Mouse (Mus musculus) neural tube, embryonic 12.5 days (tissue): Measurements from ENCODE around the gene Xab2. TPM values are rescaled to one million over a fixed set of nuclear protein-coding genes. Genes with fewer than 3 reads are reported as not detected.

ENCODE experiments used
- ATAC-seq: fragments of 200-750 bp; cut with Nextera tagmentation; 2 replicates; pipeline ENCODE4 v1.8.0; 2017; ENCODE audit warnings: low read depth, mild to moderate bottlenecking, moderate TSS enrichment, moderate library complexity; ENCODE audit not compliant: low FRiP score
- H3K27ac ChIP-seq: fragments of 300-500 bp; sonication (generic); 2 replicates; pipeline ENCODE4 v1.5.1; 2016
- H3K27me3 ChIP-seq: fragments of 300-500 bp; sonication (generic); replicated peaks from 2 replicates; pipeline ENCODE4 v1.6.1; 2016; ENCODE audit warnings: mild to moderate bottlenecking
- H3K36me3 ChIP-seq: fragments of 300-500 bp; sonication (generic); 2 replicates; pipeline ENCODE4 v1.6.1; 2016; ENCODE audit warnings: mild to moderate bottlenecking
- H3K4me1 ChIP-seq: fragments of 300-500 bp; sonication (generic); 2 replicates; pipeline ENCODE4 v1.6.1; 2016
- H3K4me2 ChIP-seq: fragments of 300-500 bp; sonication (generic); replicated peaks from 2 replicates; pipeline ENCODE4 v1.6.1; 2016; ENCODE audit warnings: mild to moderate bottlenecking
- H3K4me3 ChIP-seq: fragments of 300-500 bp; sonication (generic); 2 replicates; pipeline ENCODE4 v1.5.1; 2016
- H3K9ac ChIP-seq: fragments of 300-500 bp; sonication (generic); 2 replicates; pipeline ENCODE4 v1.6.1; 2016; ENCODE audit warnings: mild to moderate bottlenecking
- H3K9me3 ChIP-seq: fragments of 300-500 bp; sonication (generic); 2 replicates; pipeline ENCODE4 v1.6.1; 2016; ENCODE audit warnings: mild to moderate bottlenecking
- WGBS: fragments of 180-500 bp; shearing (Covaris S2); methylation state at CpG from one replicate; pipeline ENCODE4 v1.1.7; 2016; 5-methylcytosine and 5-hydroxymethylcytosine counted together
- polyA plus RNA-seq: library from polyadenylated mRNA; unstranded; fragments of >200 nt; fragmentation: Nextera tagmentation; extraction: Ambion mirVana; gene quantifications from 2 replicates; pipeline ENCODE4 v1.2.1, GENCODE M21; 2016

Xab2 gene
- polyA plus RNA-seq, 1 experiment from 2014 or later, result 67.2 TPM

DNA sequence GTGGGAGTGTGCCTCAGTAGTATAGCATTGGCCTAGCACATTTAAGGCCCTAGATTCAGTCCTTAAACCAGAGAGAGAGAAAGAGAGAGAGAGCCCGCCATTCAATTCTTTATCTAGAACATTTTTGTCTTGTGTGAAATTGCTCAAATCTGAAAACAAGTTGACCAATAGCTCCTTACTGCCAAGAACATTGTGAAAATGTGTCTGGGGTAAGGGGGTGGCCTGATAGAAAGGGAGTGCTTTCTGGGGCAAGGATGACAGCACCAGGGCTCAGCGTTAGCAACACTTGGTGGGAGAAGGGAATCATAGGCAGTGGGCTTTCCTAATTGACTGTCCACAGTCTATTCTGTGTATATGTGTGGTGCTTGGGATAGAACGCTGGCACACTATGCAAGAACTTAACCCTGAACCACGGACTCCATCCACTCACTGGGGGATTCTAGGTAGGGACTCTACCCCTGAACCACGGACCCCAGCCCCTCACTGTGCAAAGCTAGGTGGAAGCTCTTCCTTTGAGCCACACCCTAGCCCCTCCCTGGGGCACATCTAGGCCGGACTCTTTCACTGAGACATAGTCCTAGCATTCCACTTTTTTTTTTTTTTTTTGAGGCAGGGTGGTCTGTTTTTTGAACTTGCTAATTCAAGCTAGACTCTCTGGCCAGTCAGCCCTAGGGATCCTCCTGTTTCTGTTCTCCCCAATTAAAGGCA is 25.9 kb upstream of the Xab2 start:
- no peaks in the 10 kb centered on the region for H3K36me3 ChIP-seq
- no peaks in the 10 kb centered on the region for H3K9me3 ChIP-seq
- H3K27ac ChIP-seq, result no peak overlapping the region
- no peak overlapping the region for H3K4me3 ChIP-seq
- H3K9ac ChIP-seq, result no peak overlapping the region
- 86% methylated on average over 6 of the region's 6 CpGs for WGBS
- no peak for ATAC-seq
- no peak overlapping the region for H3K4me2 ChIP-seq
- H3K4me1 ChIP-seq, result no peaks in the 10 kb centered on the region
- H3K27me3 ChIP-seq, result 0 out of 2 replicates have a peak, but pooled peaks cover 2% of the 10 kb centered on the region

- H3K27ac ChIP-seq, result no peak overlapping the region
- H3K4me1 ChIP-seq, result no peaks in the 10 kb centered on the region
- 30% methylated on average over 5 of the region's 5 CpGs for WGBS
- H3K36me3 ChIP-seq, result no peaks in the 10 kb centered on the region
- H3K27me3 ChIP-seq, result 0 out of 2 replicates have a peak, but pooled peaks cover 2% of the 10 kb centered on the region
- H3K4me2 ChIP-seq, result no peak overlapping the region
- H3K9me3 ChIP-seq, result no peaks in the 10 kb centered on the region
- no peak overlapping the region for H3K9ac ChIP-seq
- ATAC-seq, result no peak
- no peak overlapping the region for H3K4me3 ChIP-seq
Measured at GRCm38 (mm10) chr8:3645804-3646203, 24.7 kb upstream of the Xab2 start.

DNA sequence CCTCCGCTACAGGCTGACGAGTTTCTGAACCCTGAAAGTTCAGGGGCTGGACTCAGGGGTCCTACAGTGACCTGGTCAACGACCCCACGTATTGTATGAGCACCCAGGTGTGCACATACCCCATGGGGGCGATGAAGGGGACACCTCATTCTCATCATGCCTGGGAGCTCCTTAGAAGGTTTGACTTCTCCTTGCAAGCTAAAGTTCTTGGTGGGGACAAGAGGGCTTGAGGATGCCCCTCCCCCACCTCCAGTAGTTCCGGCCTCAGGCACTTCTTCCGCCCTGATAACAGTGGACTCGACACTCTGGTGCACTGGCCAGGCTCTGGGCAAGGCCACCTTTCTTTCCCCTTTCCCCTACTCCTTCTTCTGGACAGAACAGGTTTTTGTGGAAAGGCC is 10.4 kb upstream of the Xab2 start:
- Histone ChIP-seq H3K27ac (no peak overlapping the region), H3K9me3 (no peaks in the 10 kb centered on the region), H3K4me3 (peak overlapping the region; percentile 40), H3K36me3 (no peaks in the 10 kb centered on the region; the same call in 1 of the 2 replicates), H3K9ac (peak overlapping the region; percentile 44; the same call in 1 of the 2 replicates), H3K27me3 (peaks cover 4% of the 10 kb centered on the region; the same call in 1 of the 2 replicates), H3K4me2 (peak overlapping the region; percentile 68), H3K4me1 (peaks cover 7% of the 10 kb centered on the region; the same call in 1 of the 2 replicates)
- 27% methylated on average over 8 of the region's 8 CpGs for WGBS
- ATAC-seq, result peak; percentile 27; the same call in 1 of the 2 replicates

DNA sequence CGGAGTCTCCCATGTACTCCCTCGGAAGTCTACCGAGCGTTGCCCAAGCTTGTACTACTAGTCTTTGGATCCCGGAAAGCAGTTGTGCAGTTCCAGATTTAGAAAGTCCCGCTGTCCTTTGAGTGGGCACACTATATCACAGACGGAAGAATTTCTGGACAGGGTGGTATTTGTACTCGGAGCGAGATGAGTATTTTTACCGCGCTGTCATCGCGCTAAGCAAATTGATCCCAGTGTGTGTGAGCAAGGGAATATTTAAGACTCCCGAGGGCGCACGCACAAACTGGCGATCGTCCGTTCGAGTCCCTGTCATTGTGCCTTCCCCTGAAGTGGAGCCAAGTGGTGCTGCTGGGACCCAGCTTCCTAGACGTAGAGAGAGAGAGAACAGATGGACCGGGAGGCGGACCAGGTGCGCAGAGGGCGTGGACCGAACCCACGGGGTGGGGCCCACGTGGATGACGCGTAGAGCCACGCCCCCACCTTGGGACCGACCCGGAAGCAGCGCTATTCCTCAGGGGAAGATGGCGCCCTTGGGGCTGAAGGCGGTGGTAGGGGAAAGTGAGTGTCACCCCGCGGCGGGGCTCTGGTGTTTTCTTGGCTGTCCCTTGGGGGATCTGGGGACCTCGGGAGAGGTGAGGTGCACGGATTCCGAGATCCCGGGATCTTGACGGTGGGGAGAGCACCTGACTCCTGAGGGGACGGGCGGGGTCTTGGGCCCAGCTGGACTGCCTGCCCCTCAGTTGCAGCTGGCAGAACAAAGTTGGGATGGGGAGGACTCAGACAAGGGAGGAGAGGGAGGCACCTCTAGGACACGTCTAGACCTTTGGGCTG is 9.7 kb upstream of the Xab2 start, which contains the start of gene Stxbp2:
Gene Stxbp2 (plus strand): TSS at position 309 of the 831 bp plus-strand sequence.
- H3K4me3 ChIP-seq, result peak within 1 kb of the TSS; percentile 40
- H3K9ac ChIP-seq, result peak within 1 kb of the TSS; percentile 44
- peaks cover 7% of the 10 kb centered on the region; the same call in 1 of the 2 replicates for H3K4me1 ChIP-seq
- no peaks in the 10 kb centered on the region for H3K9me3 ChIP-seq
- H3K27ac ChIP-seq, result no peak within 1 kb of the TSS
- no peaks in the 10 kb centered on the region for H3K36me3 ChIP-seq
- peak; percentile 68 for ATAC-seq
- peak within 1 kb of the TSS; percentile 68 for H3K4me2 ChIP-seq
- H3K27me3 ChIP-seq, result peaks cover 4% of the 10 kb centered on the region; the same call in 1 of the 2 replicates
- 5% methylated on average over 47 of the region's 47 CpGs for WGBS

- WGBS, result 34% methylated on average over 5 of the region's 5 CpGs
- ATAC-seq, result no peak
- Histone ChIP-seq H3K27ac (no peak overlapping the region), H3K4me3 (no peak overlapping the region), H3K4me1 (peaks cover 7% of the 10 kb centered on the region; the same call in 1 of the 2 replicates), H3K9me3 (no peaks in the 10 kb centered on the region), H3K36me3 (no peaks in the 10 kb centered on the region), H3K27me3 (peaks cover 4% of the 10 kb centered on the region; the same call in 1 of the 2 replicates), H3K4me2 (no peak overlapping the region), H3K9ac (no peak overlapping the region)
Measured at GRCm38 (mm10) chr8:3628014-3628413, 6.9 kb upstream of the Xab2 start.

DNA sequence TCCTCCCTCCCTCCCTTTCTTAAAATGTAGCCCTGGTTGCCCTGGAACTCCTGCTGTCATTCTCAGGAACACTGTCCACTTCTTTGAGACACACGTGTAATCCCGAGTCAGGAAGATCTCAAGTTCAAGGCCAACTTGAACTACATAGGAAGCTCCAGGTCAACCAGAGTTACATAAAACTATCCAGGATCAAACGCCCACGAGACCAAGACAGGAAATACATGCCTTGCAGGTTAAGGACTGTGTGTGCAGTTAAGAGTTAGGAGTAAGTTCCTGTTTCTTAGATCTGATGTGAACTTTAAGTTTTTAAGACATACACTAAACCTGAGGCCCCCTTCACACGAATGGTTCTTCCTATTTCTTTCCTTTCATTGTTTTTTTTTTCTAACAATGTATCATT is 5.9 kb upstream of the Xab2 start:
- no peaks in the 10 kb centered on the region for H3K36me3 ChIP-seq
- peaks cover 4% of the 10 kb centered on the region; the same call in 1 of the 2 replicates for H3K27me3 ChIP-seq
- peaks cover 13% of the 10 kb centered on the region for H3K4me1 ChIP-seq
- no peak overlapping the region for H3K27ac ChIP-seq
- WGBS, result 63% methylated on average over 5 of the region's 5 CpGs
- H3K4me3 ChIP-seq, result no peak overlapping the region
- no peaks in the 10 kb centered on the region for H3K9me3 ChIP-seq
- H3K9ac ChIP-seq, result no peak overlapping the region
- no peak for ATAC-seq
- no peak overlapping the region for H3K4me2 ChIP-seq

DNA sequence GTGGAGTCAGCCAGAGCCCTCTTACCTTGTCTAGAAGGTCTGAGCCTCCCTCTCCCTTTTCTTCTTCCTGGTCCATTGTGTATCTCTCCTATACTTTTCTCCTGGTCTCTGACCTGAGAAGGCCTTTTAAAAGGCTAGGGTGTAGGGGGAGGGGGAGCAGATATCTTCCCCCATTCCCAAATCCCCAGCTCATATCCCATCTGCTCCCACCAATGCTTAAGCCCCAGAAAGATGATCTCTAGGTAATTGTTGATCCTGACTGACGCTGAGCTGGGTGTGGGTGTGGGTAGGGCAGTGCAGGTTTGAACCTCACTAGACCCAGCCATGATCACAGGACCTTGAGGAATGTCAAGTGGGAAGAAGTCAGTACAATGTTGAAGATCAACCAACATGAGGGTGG is 4.3 kb upstream of the Xab2 start, which contains the start of gene Pcp2:
Gene Pcp2 (minus strand): TSS at position 101 of the 400 bp plus-strand sequence.
- H3K4me2 ChIP-seq, result no peak within 1 kb of the TSS
- no peak for ATAC-seq
- WGBS, result 73% methylated on average over 1 of the region's 1 CpGs
- no peak within 1 kb of the TSS for H3K9ac ChIP-seq
- no peak within 1 kb of the TSS for H3K4me3 ChIP-seq
- H3K27me3 ChIP-seq, result peaks cover 4% of the 10 kb centered on the region; the same call in 1 of the 2 replicates
- H3K9me3 ChIP-seq, result no peaks in the 10 kb centered on the region
- peaks cover 9% of the 10 kb centered on the region for H3K4me1 ChIP-seq
- no peaks in the 10 kb centered on the region for H3K36me3 ChIP-seq
- H3K27ac ChIP-seq, result no peak within 1 kb of the TSS

DNA sequence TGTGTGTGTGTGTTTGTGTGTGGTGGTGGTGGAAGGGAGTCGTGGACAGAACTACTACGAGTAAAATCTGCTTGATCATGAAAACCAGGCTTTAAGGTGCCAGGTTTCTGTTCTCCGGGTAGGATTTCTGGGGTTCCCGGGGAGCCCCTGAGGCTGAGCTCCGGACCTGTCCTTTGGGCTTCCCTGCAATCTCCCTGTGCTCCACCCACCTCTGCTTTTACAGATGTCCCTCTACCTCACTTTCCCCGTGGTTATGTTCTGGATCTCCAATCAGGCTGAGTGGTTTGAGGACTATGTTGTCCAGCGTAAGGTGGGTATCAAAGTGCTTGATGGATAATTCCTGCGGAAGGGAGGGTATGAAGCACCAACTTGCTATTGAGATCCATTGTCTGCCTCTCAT is 1.0 kb upstream of the Xab2 start:
- Histone ChIP-seq H3K9ac (peak overlapping the region; percentile 67), H3K36me3 (peaks cover 17% of the 10 kb centered on the region)
- ATAC-seq, result no peak

GRCm38 (mm10) chr8:3609816-3610150 is 11.3 kb downstream of the Xab2 start:
- no peak overlapping the region for H3K27ac ChIP-seq
- H3K9me3 ChIP-seq, result no peaks in the 10 kb centered on the region
- no peak overlapping the region for H3K4me2 ChIP-seq
- no peak overlapping the region for H3K4me3 ChIP-seq
- H3K9ac ChIP-seq, result no peak overlapping the region
- no peaks in the 10 kb centered on the region for H3K27me3 ChIP-seq
- no peaks in the 10 kb centered on the region for H3K4me1 ChIP-seq
- 87% methylated on average over 6 of the region's 6 CpGs for WGBS
- ATAC-seq, result no peak
- peaks cover 91% of the 10 kb centered on the region for H3K36me3 ChIP-seq

More for the DNA sequence above, 1.0 kb upstream of the Xab2 start:
- peak overlapping the region; percentile 82 for H3K4me3 ChIP-seq
- H3K4me1 ChIP-seq, result peaks cover 17% of the 10 kb centered on the region
- peak overlapping the region; percentile 65 for H3K4me2 ChIP-seq
- H3K9me3 ChIP-seq, result no peaks in the 10 kb centered on the region
- no peak overlapping the region for H3K27ac ChIP-seq
- H3K27me3 ChIP-seq, result no peaks in the 10 kb centered on the region
- WGBS, result 70% methylated on average over 8 of the region's 8 CpGs

DNA sequence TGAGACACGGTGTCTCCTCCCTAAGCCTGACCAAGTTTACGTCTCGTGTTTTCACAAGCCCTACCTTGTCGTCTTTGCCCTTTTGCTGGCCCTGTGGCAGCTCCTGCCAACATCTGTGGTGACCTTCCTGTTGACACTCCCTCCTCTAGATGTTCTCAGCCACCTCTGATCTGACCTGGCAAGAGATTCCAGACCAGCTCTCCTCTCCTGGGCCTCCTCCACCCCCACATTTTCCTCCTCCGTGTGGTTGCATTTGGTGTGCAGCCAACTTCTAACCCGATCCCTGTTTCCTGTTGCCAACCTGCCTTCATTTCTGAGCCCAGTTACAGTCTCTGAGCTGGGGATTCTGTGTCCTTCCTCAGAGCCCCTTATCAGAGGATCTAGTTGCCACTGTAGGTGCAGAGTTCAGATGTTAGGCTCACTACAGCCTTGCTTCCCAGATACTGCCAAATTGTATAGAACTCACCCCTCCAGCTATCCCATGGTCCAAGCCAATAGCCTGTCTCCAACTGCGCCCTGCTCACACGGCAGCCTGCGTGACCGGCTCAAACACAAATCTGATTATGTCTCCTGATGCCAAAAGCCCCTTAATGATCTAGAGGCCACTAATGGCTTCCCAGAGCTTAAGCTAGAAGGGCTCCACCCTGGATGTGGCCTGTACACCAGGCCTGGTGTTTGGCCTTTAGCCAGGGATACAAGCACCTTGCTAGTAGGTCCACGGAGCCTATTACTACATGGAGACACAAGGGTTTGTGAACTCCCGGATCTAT is 11.9 kb downstream of the Xab2 start:
- Histone ChIP-seq H3K4me3 (no peak overlapping the region), H3K9me3 (no peaks in the 10 kb centered on the region), H3K27ac (no peak overlapping the region), H3K9ac (no peak overlapping the region), H3K27me3 (no peaks in the 10 kb centered on the region), H3K4me1 (no peaks in the 10 kb centered on the region), H3K36me3 (peaks cover 91% of the 10 kb centered on the region), H3K4me2 (no peak overlapping the region)
- WGBS, result 93% methylated on average over 12 of the region's 12 CpGs
- ATAC-seq, result no peak

DNA sequence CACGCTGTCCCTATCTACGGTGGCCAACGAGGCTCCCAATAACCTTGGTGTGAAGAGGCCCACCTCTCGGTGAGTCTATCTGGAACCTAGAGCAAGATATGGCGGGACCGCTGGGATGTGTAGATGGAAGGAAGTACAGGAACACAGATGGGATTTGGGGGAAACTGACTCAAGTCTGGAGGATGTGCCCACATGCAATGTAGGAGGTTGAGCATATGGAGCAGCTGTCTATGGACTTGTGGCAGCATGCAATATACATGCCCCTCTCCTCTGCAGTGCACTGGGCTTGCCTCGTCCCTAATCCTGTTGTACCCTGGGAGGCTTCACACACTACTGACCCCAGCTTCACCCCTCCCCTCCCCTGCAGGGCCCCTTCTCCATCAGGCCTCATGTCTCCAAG is 13.3 kb downstream of the Xab2 start:
- 89% methylated on average over 7 of the region's 7 CpGs for WGBS
- H3K4me3 ChIP-seq, result no peak overlapping the region
- no peaks in the 10 kb centered on the region for H3K9me3 ChIP-seq
- H3K27me3 ChIP-seq, result no peaks in the 10 kb centered on the region
- H3K27ac ChIP-seq, result no peak overlapping the region
- ATAC-seq, result no peak
- H3K4me2 ChIP-seq, result no peak overlapping the region
- H3K4me1 ChIP-seq, result no peaks in the 10 kb centered on the region
- no peak overlapping the region for H3K9ac ChIP-seq
- peaks cover 91% of the 10 kb centered on the region for H3K36me3 ChIP-seq

DNA sequence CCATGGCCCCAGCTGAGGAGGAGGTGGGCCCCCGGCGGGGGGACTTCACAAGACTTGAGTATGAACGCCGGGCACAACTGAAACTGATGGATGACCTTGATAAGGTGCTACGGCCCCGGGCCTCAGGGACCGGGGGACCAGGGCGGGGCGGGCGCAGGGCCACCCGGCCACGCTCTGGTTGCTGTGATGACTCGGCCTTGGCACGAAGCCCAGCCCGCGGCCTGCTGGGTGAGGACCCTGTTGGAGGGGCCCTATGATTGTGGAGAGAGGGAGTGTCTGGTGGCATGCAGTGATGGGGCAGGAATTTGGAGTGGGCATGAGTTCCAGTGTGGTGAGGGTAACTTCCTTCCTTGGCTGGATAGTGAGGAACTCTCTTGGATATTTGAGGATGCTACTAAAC is 14.5 kb downstream of the Xab2 start:
- Histone ChIP-seq H3K36me3 (peaks cover 91% of the 10 kb centered on the region), H3K27me3 (no peaks in the 10 kb centered on the region), H3K4me3 (no peak overlapping the region), H3K4me2 (no peak overlapping the region), H3K27ac (no peak overlapping the region), H3K9ac (no peak overlapping the region), H3K4me1 (no peaks in the 10 kb centered on the region), H3K9me3 (no peaks in the 10 kb centered on the region)
- no peak for ATAC-seq
- WGBS, result 91% methylated on average over 16 of the region's 16 CpGs
